Mouse (Mus musculus): ENCODE measurements around the gene Pcx.

Gene Pcx

GRCm38 (mm10) chr19:4509986-4510963 is at the start of gene Pcx:
Gene Pcx (plus strand): TSS chr19:4510472.
- in situ Hi-C loops (cut with MboI; ENCODE audit: unreplicated experiment in 2 of 2) = no loop called here

GRCm38 (mm10) chr19:4461981-4462380 is 48.3 kb upstream of the Pcx start:
- in situ Hi-C loops (cut with MboI; ENCODE audit: unreplicated experiment in 2 of 2) = no loop called here

GRCm38 (mm10) chr19:4464666-4465065 is 45.6 kb upstream of the Pcx start:
- in situ Hi-C loops (cut with MboI; ENCODE audit: unreplicated experiment in 2 of 2) = no loop called here

GRCm38 (mm10) chr19:4468363-4468762 is 41.9 kb upstream of the Pcx start:
- in situ Hi-C loops (cut with MboI; ENCODE audit: unreplicated experiment in 2 of 2) = no loop called here

GRCm38 (mm10) chr19:4473549-4473948 is 36.7 kb upstream of the Pcx start:
- in situ Hi-C loops (cut with MboI; ENCODE audit: unreplicated experiment in 2 of 2) = no loop called here

GRCm38 (mm10) chr19:4474739-4475138 is 35.5 kb upstream of the Pcx start:
- in situ Hi-C loops (cut with MboI; ENCODE audit: unreplicated experiment in 2 of 2) = no loop called here

GRCm38 (mm10) chr19:4475224-4475925 is 34.9 kb upstream of the Pcx start:
- in situ Hi-C loops (cut with MboI; ENCODE audit: unreplicated experiment in 2 of 2) = no loop called here

GRCm38 (mm10) chr19:4476601-4477257 is 33.5 kb upstream of the Pcx start:
- in situ Hi-C loops (cut with MboI; ENCODE audit: unreplicated experiment in 2 of 2) = no loop called here

- in situ Hi-C loops (cut with MboI; ENCODE audit: unreplicated experiment in 2 of 2) = no loop called here
Observed at GRCm38 (mm10) chr19:4477345-4478189, 32.7 kb upstream of the Pcx start, which contains the start of gene Syt12. Gene Syt12 (minus strand): TSS chr19:4477447.

- in situ Hi-C loops (cut with MboI; ENCODE audit: unreplicated experiment in 2 of 2) = no loop called here
Observed at GRCm38 (mm10) chr19:4478190-4478516, 32.1 kb upstream of the Pcx start.

- in situ Hi-C loops (cut with MboI; ENCODE audit: unreplicated experiment in 2 of 2) = no loop called here
Observed at GRCm38 (mm10) chr19:4480041-4480440, 30.2 kb upstream of the Pcx start.

- in situ Hi-C loops (cut with MboI; ENCODE audit: unreplicated experiment in 2 of 2) = no loop called here
Observed at GRCm38 (mm10) chr19:4481326-4481725, 28.9 kb upstream of the Pcx start.

- in situ Hi-C loops (cut with MboI; ENCODE audit: unreplicated experiment in 2 of 2) = no loop called here
Observed at GRCm38 (mm10) chr19:4482111-4482859, 28.0 kb upstream of the Pcx start.

- in situ Hi-C loops (cut with MboI; ENCODE audit: unreplicated experiment in 2 of 2) = no loop called here
Observed at GRCm38 (mm10) chr19:4485006-4485405, 25.3 kb upstream of the Pcx start.

- in situ Hi-C loops (cut with MboI; ENCODE audit: unreplicated experiment in 2 of 2) = no loop called here
Observed at GRCm38 (mm10) chr19:4487877-4488276, 22.4 kb upstream of the Pcx start.

GRCm38 (mm10) chr19:4491080-4491695 is 19.1 kb upstream of the Pcx start:
- in situ Hi-C loops (cut with MboI; ENCODE audit: unreplicated experiment in 2 of 2) = loop anchor here (10.0 kb wide), 2 partner anchors 84 to 134 kb away; partner anchors contain the start of gene Rce1 (in 1 of the 2)

- in situ Hi-C loops (cut with MboI; ENCODE audit: unreplicated experiment in 2 of 2) = loop anchor here (10.0 kb wide), 2 partner anchors 82 to 132 kb away; partner anchors contain the start of gene Rce1 (in 1 of the 2)
Observed at GRCm38 (mm10) chr19:4492526-4493296, 17.6 kb upstream of the Pcx start.

- in situ Hi-C loops (cut with MboI; ENCODE audit: unreplicated experiment in 2 of 2) = loop anchor here (5.0 to 10.0 kb wide), 6 partner anchors 80 to 508 kb away; partner anchors contain the start of gene Rce1 (in 2 of the 2)
Observed at GRCm38 (mm10) chr19:4494707-4495106, 15.6 kb upstream of the Pcx start.
